Mouse (Mus musculus) thymus, adult 2 months (tissue): ENCODE data around the gene Ubald2. TPM values are rescaled to one million over a fixed set of nuclear protein-coding genes. Genes with fewer than 3 reads are reported as not detected.

ENCODE experiments used
- DNase-seq: peaks from one replicate; pipeline ENCODE4 v3.0.0; 2021
- H3K27ac ChIP-seq: fragments of 200-500 bp; 2 replicates; pipeline ENCODE4 v1.5.1; 2012; ENCODE audit warnings: low read length, control low read depth; ENCODE audit not compliant: control insufficient read depth, insufficient read depth
- H3K27me3 ChIP-seq: fragments of 200-500 bp; 2 replicates; pipeline ENCODE4 v1.6.1; 2012; ENCODE audit warnings: mild to moderate bottlenecking, low read length, moderate library complexity, mixed read lengths; ENCODE audit not compliant: control insufficient read depth, insufficient read depth
- H3K36me3 ChIP-seq: fragments of 200-500 bp; 2 replicates; pipeline ENCODE4 v1.6.1; 2012; ENCODE audit warnings: mild to moderate bottlenecking, low read length, moderate library complexity; ENCODE audit not compliant: control insufficient read depth, insufficient read depth
- H3K4me1 ChIP-seq: fragments of 200-500 bp; replicated peaks from 2 replicates; pipeline ENCODE4 v1.6.1; 2012; ENCODE audit warnings: low read length; ENCODE audit not compliant: control insufficient read depth, insufficient read depth
- H3K4me3 ChIP-seq: fragments of 200-500 bp; 2 replicates; pipeline ENCODE4 v1.5.1; 2012; ENCODE audit warnings: mild to moderate bottlenecking, low read length, control low read depth, moderate library complexity; ENCODE audit not compliant: control insufficient read depth, insufficient read depth
- CTCF ChIP-seq: fragments of 200-500 bp; IDR thresholded peaks from 2 replicates; pipeline ENCODE4 v1.5.1; 2012; ENCODE audit warnings: mild to moderate bottlenecking, control low read depth, low read length, moderate library complexity, borderline replicate concordance; ENCODE audit not compliant: control insufficient read depth, poor library complexity, insufficient read depth; ENCODE audit errors: extremely low read depth
- POLR2A ChIP-seq: fragments of 200-500 bp; IDR thresholded peaks from 2 replicates; pipeline ENCODE4 v1.6.1; 2012; ENCODE audit warnings: mild to moderate bottlenecking, low read length, control low read depth, moderate library complexity; ENCODE audit not compliant: control insufficient read depth, poor library complexity, insufficient read depth; ENCODE audit errors: extremely low read depth
- WGBS: fragments of 180-500 bp; shearing (Covaris S2); methylation state at CpG from one replicate; pipeline ENCODE4 v1.1.7; 2018; 5-methylcytosine and 5-hydroxymethylcytosine counted together
- polyA plus RNA-seq: library from polyadenylated mRNA; depleted of rRNA; stranded (reverse); fragments of >200 nt; gene quantifications from 2 replicates; pipeline ENCODE4 v1.2.3, GENCODE M21; 2012

Gene Ubald2
- polyA plus RNA-seq, 1 experiment: 558 TPM

- Histone ChIP-seq H3K27ac (no peak overlapping the region), H3K36me3 (no peaks in the 10 kb centered on the region), H3K4me3 (no peak overlapping the region), H3K27me3 (no peaks in the 10 kb centered on the region), H3K4me1 (peaks cover 15% of the 10 kb centered on the region)
- WGBS: 96% methylated on average over 6 of the region's 6 CpGs
- no peak for TF ChIP-seq POLR2A
- TF ChIP-seq CTCF: no peak
- no peak for DNase-seq
Measured at GRCm38 (mm10) chr11:116443935-116444334, 10.0 kb downstream of the Ubald2 start.

GRCm38 (mm10) chr11:116445596-116446307 lies 11.9 kb downstream of the Ubald2 start:
- WGBS: 61% methylated on average over 16 of the region's 16 CpGs
- DNase-seq: peak; percentile 95
- H3K4me3 ChIP-seq: no peak overlapping the region
- no peaks in the 10 kb centered on the region for H3K36me3 ChIP-seq
- no peaks in the 10 kb centered on the region for H3K27me3 ChIP-seq
- TF ChIP-seq CTCF: peak; percentile 75; the same call in 1 of the 2 replicates
- TF ChIP-seq POLR2A: no peak
- H3K4me1 ChIP-seq: no peaks in the 10 kb centered on the region
- no peak overlapping the region for H3K27ac ChIP-seq

GRCm38 (mm10) chr11:116446308-116446887 lies 12.5 kb downstream of the Ubald2 start:
- DNase-seq: no peak
- Histone ChIP-seq H3K27ac (no peak overlapping the region), H3K27me3 (no peaks in the 10 kb centered on the region), H3K4me3 (no peak overlapping the region), H3K4me1 (no peaks in the 10 kb centered on the region), H3K36me3 (no peaks in the 10 kb centered on the region)
- WGBS: 34% methylated on average over 19 of the region's 19 CpGs
- no peak for TF ChIP-seq POLR2A
- no peak for TF ChIP-seq CTCF

- no peaks in the 10 kb centered on the region for H3K36me3 ChIP-seq
- H3K4me1 ChIP-seq: no peaks in the 10 kb centered on the region
- DNase-seq: no peak
- TF ChIP-seq POLR2A (no peak), CTCF (no peak)
- WGBS: 81% methylated on average over 5 of the region's 5 CpGs
- no peak overlapping the region for H3K4me3 ChIP-seq
- no peak overlapping the region for H3K27ac ChIP-seq
- no peaks in the 10 kb centered on the region for H3K27me3 ChIP-seq
Measured at GRCm38 (mm10) chr11:116447822-116448221, 13.9 kb downstream of the Ubald2 start.

GRCm38 (mm10) chr11:116449341-116449740 lies 15.4 kb downstream of the Ubald2 start:
- 97% methylated on average over 3 of the region's 3 CpGs for WGBS
- Histone ChIP-seq H3K27me3 (no peaks in the 10 kb centered on the region), H3K27ac (no peak overlapping the region), H3K4me3 (no peak overlapping the region), H3K36me3 (no peaks in the 10 kb centered on the region), H3K4me1 (no peaks in the 10 kb centered on the region)
- TF ChIP-seq POLR2A (no peak), CTCF (no peak)
- DNase-seq: no peak

- no peak overlapping the region for H3K27ac ChIP-seq
- H3K4me1 ChIP-seq: no peaks in the 10 kb centered on the region
- no peak for DNase-seq
- TF ChIP-seq POLR2A (no peak), CTCF (no peak)
- no peak overlapping the region for H3K4me3 ChIP-seq
- 86% methylated on average over 10 of the region's 10 CpGs for WGBS
- H3K36me3 ChIP-seq: no peaks in the 10 kb centered on the region
- H3K27me3 ChIP-seq: no peaks in the 10 kb centered on the region
Measured at GRCm38 (mm10) chr11:116453889-116454288, 20.0 kb downstream of the Ubald2 start.
